Mouse (Mus musculus): ENCODE measurements around the gene Kif23. TPM values are rescaled to one million over a fixed set of nuclear protein-coding genes. Genes with fewer than 3 reads are reported as not detected.

The Kif23 gene
- total RNA-seq, 2 experiments from 2014 or later: 4.8 to 5.5 TPM

DNA sequence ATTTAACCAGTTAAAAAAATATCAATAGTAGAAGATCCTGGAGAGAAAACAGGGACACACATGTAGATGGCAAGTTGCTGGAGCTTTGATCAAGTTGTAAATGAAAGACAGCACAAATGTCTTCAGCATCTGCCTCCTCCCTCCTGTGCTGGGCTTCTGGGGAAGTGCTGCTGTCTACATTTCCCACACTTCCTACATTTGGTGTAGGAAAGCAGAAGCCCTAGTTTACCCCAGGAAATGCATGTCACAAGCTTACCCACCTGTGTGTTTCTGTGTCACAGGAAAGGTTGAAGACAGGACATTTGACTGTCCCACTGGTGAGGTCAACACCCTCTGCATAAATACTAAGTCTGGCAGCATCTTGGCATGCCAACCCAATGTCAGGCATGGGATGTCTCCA is 8.1 kb upstream of the Kif23 start:
- intact Hi-C loops (cut with DNase I): no loop called here
- DNase-seq (ENCODE audit: extremely low spot score in 1 of 2, low spot score in 2 of 2): no peak

DNA sequence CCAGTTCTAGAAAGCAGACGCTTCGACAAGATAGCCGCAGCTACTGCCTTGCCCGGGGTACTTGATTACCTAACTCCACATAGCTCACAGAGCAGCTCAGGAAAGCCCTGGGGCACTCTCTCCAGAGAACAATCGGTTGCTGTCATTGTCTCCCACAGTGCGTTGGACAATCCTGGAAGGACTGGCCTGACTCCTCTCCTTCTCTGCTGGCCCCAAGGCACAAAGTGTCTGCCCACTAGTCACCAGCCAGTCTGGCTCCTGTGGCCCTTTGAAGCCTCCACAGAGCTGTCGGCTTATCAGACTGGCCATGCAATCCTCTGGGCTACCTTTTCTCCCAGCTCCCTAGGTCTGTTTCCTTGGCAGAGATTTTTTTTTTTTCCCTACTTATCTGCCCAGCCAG is 5.7 kb upstream of the Kif23 start:
- no peak for DNase-seq (ENCODE audit: extremely low spot score in 1 of 2, low spot score in 2 of 2)
- intact Hi-C loops (cut with DNase I): no loop called here

DNA sequence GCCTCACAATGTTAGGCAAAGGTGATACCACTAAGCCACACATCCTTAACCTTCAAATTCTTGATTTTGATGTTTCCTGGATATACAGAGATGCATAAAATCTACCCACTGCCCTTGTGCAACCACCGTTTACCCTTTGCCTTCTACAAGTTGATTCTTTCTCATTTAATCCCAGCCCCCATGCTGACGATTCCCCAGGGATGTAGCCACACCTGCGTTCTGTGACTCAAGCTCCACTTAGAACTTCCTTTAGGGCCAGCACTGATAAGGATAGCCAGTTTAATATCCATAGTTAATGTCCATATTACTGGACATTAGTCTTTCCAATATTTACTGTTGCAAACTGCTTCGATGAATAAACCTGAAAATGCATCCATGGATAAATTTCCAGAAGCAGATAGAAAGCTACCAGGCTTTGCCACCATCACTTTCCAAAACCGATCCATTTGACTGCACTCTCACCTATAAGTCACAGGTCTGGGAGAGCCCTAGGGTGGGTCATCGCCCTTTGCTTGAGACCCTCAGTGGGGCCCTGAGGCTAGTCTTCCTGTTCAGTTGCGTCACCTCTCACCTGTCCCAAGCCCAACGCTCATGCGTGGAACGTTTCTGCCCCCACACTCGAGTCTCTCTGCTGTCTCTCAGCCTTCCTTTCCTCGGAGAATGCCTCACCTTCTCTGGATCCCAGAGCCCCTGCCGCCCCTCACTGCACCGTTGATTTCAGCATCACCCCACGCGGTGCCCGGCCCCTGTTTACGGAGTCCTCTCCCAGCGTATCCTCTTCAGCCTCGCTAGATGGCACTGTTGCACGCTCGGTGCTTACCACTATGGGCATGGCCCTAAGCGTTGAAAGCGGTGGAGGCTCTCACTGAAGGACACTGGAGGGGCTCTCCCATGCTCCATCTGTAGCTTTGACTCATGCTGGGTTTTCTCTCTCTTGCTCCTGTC is 1.1 kb upstream of the Kif23 start:
- peak; percentile 67 to 82 for DNase-seq (ENCODE audit: extremely low spot score in 1 of 2, low spot score in 2 of 2)
- intact Hi-C loops (cut with DNase I): loop anchor here (1.0 to 10.0 kb wide), 2 partner anchors 297 to 607 kb away; no protein-coding TSS in a partner anchor

DNA sequence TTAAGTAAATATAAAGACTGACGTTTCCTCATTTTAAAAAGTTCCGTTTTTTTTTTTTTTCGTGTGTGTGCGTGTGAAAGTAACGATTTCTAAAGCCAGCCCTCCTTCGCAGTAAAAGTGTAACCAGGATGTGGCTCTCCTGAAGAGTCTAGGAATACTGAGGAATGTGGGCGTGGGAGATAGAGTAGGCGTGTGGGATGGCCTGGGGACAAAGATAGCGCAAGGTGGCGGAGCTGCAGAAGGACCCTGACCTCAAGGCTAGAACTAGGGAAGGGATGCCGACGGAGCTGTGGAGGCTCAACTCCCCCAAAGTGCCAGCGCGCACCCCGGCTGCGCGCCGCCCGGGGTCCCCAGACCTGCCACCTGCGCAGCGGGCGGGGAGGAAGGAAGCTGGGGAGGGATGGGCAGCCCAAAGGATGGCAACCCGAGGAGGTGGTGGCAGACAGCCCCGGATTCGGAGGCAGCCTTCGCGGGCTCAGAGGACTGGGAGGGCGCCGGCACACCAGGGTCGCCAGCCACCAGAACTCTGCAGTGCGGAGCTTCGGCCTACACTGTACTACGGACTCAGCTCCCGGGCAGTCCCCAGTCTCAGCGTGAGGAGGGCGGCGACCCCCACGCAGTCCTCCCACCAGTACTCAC is 482 bp downstream of the Kif23 start:
- intact Hi-C loops (cut with DNase I): loop anchor here (10.0 kb wide), 1 partner anchor 609 kb away; no protein-coding TSS in a partner anchor
- no peak for DNase-seq (ENCODE audit: extremely low spot score in 1 of 2, low spot score in 2 of 2)

DNA sequence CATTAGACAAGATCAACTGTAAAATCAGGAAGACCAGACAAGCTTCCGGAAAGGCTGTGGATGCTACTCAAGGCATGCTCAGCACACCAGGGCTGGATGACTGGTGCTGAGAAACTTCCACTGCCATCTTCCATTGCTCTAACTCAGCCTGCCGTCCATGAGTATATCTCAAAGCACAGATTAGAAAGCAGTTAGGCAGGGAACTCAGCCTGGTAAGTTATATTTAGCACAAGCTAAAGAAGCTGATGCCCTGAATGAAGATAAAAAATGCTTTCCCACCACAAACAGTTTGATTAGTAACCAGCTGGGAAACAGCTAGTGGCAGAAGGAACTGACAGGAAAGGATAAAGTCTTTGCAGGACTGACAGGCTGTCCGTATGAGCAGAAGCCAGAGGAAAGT is 5.5 kb downstream of the Kif23 start:
- DNase-seq (ENCODE audit: extremely low spot score in 1 of 2, low spot score in 2 of 2): no peak
- intact Hi-C loops (cut with DNase I): loop anchor here (10.0 kb wide), 1 partner anchor 614 kb away; no protein-coding TSS in a partner anchor

DNA sequence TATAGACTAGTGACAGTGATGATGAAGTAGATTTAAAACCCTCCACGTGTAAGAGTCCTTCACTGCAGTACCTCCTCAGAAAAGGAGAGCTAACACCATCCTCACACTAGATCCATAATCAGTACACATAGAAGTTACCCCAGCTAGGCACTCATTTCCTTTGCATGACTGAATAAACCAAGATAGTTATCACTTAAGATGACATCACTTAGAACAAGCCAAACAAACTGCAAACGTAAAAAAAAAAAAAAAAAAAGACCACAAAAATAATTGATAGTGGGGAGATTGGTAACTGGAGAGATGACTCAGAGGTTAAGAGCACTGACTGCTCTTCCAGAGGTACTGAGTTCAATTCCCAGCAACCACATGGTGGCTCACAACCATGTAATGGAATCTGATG is 13.2 kb downstream of the Kif23 start:
- intact Hi-C loops (cut with DNase I): no loop called here
- no peak for DNase-seq (ENCODE audit: extremely low spot score in 1 of 2, low spot score in 2 of 2)

DNA sequence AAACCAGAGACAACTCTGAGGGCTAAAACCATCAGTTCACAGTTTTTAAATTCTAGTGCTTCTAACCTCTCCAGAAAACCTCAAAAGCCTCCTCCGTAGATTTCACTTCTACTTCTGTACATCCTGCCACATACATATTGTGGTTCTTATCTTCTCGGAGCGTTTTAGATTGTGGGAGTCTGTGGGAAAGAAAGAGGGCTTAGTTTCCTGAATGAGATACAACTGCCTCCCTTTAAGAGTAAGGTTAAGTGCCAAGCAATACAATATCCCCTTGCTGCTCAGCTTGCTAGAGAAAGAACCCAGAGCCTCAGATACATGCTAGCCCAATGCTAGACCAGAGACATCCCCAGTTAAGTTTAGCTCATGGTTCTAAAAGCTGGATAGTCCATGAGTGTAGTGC is 14.6 kb downstream of the Kif23 start:
- no peak for DNase-seq (ENCODE audit: extremely low spot score in 1 of 2, low spot score in 2 of 2)
- intact Hi-C loops (cut with DNase I): no loop called here

DNA sequence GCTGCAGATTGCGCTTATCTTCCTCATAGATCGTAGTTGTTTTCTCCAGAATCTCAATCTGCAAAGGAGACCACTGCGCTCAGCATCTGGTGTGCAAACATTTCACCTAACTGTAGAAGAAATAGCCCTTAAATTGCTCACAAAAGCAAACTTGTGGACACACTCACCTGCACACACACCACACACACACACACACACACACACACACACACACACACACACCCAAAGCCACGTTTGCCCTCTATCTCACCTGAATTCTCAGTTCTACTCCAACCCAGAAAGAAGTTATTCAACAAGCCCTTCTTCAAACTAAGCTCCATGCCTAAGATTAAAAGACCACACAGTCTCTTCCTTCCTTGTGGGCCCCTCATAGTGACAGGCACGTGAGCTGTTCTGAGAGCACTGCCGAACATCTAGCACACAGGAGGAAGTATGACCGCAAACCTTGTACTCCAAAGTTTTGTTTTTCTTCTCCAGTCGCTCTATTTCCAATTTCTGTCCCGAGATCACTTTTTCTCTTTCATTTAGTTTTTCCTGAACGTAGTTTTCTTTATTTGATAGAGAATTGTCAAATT is 21.4 kb downstream of the Kif23 start:
- DNase-seq (ENCODE audit: extremely low spot score in 1 of 2, low spot score in 2 of 2): no peak
- intact Hi-C loops (cut with DNase I): no loop called here

DNA sequence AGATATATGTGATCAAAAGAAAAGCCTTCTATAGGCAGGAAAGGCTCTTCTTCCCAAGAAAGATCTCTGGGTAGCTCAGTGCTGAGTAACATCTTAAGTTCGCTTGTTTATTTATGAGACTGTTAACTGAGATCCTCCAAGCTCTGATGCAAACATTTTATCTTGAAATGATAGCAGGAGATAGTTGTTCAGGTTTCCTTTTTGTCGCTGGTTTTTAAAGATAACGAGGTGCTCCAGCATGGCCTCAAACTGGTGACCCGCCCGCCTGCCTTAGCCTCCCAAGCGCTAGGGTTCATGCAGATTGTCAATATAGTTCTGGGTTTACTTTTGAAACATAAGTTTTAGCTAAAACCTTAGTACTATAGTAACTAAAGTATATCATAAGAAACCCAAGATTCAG is 26.2 kb downstream of the Kif23 start:
- intact Hi-C loops (cut with DNase I): no loop called here
- no peak for DNase-seq (ENCODE audit: extremely low spot score in 1 of 2, low spot score in 2 of 2)

DNA sequence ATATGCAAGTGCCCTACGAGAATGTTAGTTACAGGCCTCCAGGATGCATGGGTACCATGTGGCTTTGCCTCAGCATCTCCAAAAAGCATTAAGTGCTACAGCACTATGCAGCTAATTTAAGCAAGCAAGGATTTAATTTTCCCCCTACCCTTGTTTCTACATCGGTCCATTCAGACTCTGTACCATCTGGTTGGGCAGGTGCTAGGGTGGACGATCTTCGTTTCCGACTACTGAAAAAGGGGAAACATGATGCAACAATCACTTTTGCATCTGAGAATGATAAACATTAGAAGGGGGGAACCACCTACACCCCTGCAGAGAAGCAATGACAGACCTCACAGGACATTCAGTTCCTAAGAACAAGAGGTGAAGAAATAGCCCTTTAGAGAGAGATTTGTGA is 27.1 kb downstream of the Kif23 start:
- DNase-seq (ENCODE audit: extremely low spot score in 1 of 2, low spot score in 2 of 2): no peak
- intact Hi-C loops (cut with DNase I): no loop called here

DNA sequence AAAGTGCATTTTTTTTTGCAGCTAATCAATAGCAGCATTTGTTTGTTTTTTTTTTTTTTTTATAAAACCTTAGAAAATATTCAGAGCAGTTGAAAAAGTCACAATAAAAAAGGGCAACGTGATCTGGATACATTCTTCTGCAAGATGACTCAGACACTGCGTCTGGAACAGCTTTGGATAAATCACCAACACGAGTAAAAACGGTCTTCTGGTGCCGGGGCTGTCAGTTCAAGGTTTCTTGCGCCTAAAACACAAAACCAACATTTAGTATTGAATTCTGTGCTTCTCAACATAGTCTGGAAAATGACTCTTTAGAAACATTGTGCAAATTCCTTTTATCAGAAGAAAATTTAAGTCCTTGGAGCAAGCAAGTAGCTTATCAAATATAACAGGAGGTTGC is 29.1 kb downstream of the Kif23 start:
- intact Hi-C loops (cut with DNase I): no loop called here
- no peak for DNase-seq (ENCODE audit: extremely low spot score in 1 of 2, low spot score in 2 of 2)

DNA sequence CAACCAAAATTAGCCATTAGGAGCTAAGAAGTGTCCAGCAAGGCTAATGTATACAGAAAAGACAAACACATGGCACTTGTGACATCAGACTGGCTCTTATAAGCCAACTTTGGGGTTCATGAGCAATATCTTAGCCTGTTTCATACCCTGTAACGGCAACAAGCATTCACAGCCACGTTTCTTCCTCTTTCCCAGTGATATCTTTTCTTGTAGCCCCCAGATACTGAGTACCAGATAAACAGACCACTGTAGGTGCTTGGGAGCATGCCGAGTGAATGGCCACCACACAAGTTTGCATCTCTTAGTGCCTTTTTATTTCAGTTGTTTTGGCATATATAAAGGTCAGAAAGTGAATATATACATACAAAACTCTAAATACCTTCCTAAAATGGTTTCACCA is 29.6 kb downstream of the Kif23 start:
- no peak for DNase-seq (ENCODE audit: extremely low spot score in 1 of 2, low spot score in 2 of 2)
- intact Hi-C loops (cut with DNase I): no loop called here

DNA sequence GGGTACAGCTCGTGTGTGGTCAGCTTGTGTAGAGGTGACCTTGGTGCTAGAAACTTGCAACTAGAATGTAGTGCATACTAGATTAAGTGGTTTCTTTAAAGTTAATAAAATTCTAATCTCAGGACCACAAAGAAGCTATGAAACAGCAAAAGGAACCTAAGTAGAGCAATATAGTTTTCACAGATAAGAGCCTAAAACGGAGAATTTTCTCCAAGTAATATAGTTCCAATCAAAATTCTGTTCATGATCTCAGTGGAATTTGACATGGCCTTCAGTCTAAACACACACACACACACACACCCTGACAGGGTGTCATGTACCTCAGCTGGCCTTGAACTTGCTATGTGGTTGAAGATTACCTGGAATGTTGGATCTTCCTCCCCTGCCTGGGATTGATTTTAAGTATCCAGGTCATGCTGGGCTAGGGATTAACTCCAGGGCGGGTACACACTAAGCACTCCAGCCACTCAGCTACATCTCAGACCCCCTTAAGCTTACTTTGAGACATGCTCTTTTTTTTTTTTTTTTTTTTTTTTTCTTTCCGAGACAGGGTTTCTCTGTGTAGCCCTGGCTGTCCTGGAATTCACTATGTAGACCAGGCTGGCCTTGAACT is 31.1 kb downstream of the Kif23 start:
- intact Hi-C loops (cut with DNase I): no loop called here

DNA sequence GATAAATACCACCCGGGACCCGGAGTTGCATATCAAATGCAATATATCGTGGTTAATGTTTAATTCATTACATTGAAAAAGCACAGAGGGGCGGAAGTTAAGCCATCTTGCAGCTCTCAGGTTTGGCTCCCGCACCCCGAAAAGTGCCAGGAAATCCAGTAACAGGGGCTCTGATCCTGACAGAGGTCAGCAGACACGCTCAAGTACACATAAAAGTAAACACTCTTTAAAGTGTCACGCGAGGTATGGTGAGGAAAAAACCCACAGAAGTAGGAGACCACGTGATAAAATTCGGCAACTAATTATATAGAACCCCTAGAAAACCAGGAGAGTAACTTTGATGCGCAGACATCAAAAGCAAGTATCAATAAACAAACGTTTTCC is 31.7 kb downstream of the Kif23 start:
- DNase-seq (ENCODE audit: extremely low spot score in 1 of 2, low spot score in 2 of 2): no peak
- intact Hi-C loops (cut with DNase I): no loop called here

More for the DNA sequence above, 31.1 kb downstream of the Kif23 start:
- no peak for DNase-seq (ENCODE audit: extremely low spot score in 1 of 2, low spot score in 2 of 2)

DNA sequence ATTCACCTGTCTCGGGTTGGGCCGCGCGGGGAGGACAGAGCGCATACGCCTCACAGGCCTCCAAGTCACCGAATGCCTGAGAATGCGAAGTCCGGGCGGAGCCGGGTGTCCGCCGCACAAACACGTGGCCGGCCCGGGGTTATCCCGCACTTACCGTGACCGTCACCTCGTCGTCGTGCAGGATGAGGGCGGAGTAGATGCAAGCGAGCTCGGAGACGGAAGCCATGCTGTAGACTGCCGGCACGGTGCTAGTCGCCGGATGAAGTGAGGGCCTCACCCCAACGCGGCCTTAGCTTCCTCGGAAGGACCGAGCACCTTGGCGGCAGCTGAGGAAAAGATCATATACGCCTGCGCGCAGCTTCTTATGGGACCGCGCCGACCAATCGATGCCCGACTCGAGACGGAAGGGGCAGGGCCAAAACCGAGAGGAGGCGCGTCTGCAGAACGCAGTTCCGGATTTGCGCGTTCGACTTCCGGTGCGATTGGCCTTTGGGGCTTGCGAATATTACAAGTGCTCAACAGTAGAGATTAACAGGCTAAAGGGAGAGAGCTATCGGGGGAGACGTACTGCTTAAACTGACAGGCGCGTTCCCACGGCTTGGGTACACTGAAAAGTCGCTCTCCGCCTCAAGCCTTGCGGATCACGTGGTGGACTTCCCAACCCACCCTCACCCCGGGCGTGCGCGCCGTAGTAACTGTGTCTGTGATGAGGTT is 32.2 kb downstream of the Kif23 start, which contains the start of gene Rplp1:
Gene Rplp1, minus strand, starts transcription at position 340 of the 714 bp plus-strand sequence.
- intact Hi-C loops (cut with DNase I): no loop called here
- peak; percentile 97 for DNase-seq (ENCODE audit: extremely low spot score in 1 of 2, low spot score in 2 of 2)

DNA sequence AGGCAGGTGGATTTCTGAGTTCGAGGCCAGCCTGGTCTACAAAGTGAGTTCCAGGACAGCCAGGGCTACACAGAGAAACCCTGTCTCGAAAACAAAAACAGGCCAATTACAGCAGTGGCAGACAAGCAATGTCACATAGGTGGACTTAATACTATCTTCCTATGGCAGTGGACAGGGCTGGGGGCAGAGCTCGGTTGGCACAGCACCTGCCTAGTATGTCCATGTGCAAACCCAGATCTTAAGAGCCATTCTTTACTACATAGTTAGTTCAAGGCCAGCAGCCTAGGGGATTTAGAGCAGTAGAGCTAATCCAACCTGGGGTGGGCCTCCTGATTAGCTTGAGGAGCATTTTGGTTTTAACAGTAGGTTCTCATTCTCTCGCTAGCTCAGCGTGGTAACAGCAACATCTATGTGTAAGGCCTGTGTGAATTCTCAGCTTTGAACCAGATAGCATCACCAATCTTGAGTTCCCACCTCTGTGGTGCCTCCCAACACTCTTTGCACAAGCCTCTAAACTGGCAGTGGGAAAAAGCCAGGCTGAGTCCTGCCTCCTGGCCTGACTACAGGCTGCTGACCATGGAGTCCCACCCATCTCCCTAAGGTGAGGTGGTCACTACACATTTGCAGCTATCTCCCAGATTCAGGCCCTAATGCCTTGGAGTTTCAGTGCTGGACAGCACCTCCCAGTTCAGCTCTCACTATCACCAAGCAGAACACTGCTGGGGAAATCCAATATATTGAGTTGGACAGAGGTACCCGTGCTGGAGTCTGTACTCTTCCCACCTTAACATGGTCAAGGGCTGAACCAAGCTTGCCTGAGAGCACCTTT is 35.1 kb downstream of the Kif23 start:
- intact Hi-C loops (cut with DNase I): no loop called here
- DNase-seq (ENCODE audit: extremely low spot score in 1 of 2, low spot score in 2 of 2): no peak

DNA sequence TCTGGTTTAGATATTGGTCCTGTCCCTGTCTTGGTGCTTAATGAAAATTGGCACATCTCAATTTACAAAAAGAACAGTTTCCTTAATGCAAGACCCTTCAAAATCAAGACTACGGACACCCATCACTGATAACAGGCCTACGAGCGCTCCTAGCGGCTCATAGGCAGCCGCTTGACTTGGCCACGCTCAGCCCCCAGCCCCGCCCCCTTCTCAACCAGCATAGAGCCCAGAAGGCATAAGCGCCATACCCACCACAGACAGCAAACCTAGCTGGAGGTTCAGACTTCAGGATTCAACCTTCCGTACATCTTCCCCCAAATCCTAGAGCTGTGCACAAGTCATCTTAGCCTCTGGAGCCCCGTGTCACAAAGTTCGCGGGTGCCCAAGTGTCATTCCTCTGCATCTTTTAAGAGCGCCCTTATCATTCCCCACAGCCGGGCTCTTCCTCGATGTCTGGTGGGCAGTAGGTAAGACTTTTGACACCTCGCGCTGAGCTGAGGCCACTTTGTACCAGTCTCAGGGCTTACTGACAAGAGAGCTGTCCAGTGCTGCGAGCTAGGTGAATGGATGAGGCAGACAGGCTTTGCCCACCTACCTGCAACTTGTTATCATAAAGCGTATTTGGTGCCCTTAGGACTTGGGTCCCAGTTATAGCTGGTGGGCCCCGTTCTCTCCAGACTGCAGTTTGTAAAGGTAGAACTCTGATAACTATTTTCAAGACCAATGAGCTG is 35.9 kb downstream of the Kif23 start:
- intact Hi-C loops (cut with DNase I): no loop called here

More for the DNA sequence above, 35.9 kb downstream of the Kif23 start:
- peak in 1 of 2 experiments; percentile 62 for DNase-seq (ENCODE audit: extremely low spot score in 1 of 2, low spot score in 2 of 2)

All from left cerebral cortex, postnatal 10 days (tissue).